Mouse (Mus musculus) small intestine, adult 2 months (tissue): ENCODE measurements around the gene Pde9a. TPM values are rescaled to one million over a fixed set of nuclear protein-coding genes. Genes with fewer than 3 reads are reported as not detected.
A peak's percentile ranks its signal among the peaks of the same experiment; 100 is the strongest.

ENCODE experiments used
- H3K27ac ChIP-seq: fragments of 200-500 bp; 2 replicates; pipeline ENCODE4 v1.5.1; 2012; ENCODE audit warnings: low read depth, low read length, control low read depth, inconsistent platforms; ENCODE audit not compliant: insufficient read depth
- H3K27me3 ChIP-seq: fragments of 200-500 bp; 2 replicates; pipeline ENCODE4 v1.6.1; 2012; ENCODE audit warnings: mild to moderate bottlenecking, moderate library complexity, low read length, inconsistent platforms; ENCODE audit not compliant: control insufficient read depth, insufficient read depth
- H3K36me3 ChIP-seq: fragments of 200-500 bp; 2 replicates; pipeline ENCODE4 v1.6.1; 2012; ENCODE audit warnings: mild to moderate bottlenecking, low read length, control low read depth, inconsistent platforms; ENCODE audit not compliant: control insufficient read depth, insufficient read depth
- H3K4me1 ChIP-seq: fragments of 200-500 bp; 2 replicates; pipeline ENCODE4 v1.6.1; 2012; ENCODE audit warnings: low read length, inconsistent platforms, mixed read lengths; ENCODE audit not compliant: control insufficient read depth, insufficient read depth, insufficient read length
- H3K4me3 ChIP-seq: fragments of 200-500 bp; 2 replicates; pipeline ENCODE4 v1.5.1; 2012; ENCODE audit warnings: low read depth, mild to moderate bottlenecking, control low read depth, inconsistent platforms, low read length, moderate library complexity
- CTCF ChIP-seq: fragments of 200-500 bp; IDR thresholded peaks from 2 replicates; pipeline ENCODE4 v1.5.1; 2012; ENCODE audit warnings: low read depth, mild to moderate bottlenecking, control low read depth, inconsistent platforms, low read length, moderate library complexity, mixed read lengths; ENCODE audit not compliant: insufficient replicate concordance, insufficient read length; ENCODE audit errors: extremely low read depth
- POLR2A ChIP-seq: fragments of 200-500 bp; IDR thresholded peaks from 2 replicates; pipeline ENCODE4 v1.6.1; 2012; ENCODE audit warnings: low read depth, mild to moderate bottlenecking, control low read depth, inconsistent platforms, low read length, moderate library complexity
- WGBS: fragments of 180-500 bp; shearing (Covaris S2); methylation state at CpG from one replicate; pipeline ENCODE4 v1.1.7; 2018; 5-methylcytosine and 5-hydroxymethylcytosine counted together
- polyA plus RNA-seq: library from polyadenylated mRNA; depleted of rRNA; stranded (reverse); fragments of >200 nt; gene quantifications from 2 replicates; pipeline ENCODE4 v1.2.3, GENCODE M21; 2012

Pde9a gene
- polyA plus RNA-seq, 1 experiment = 394 TPM

DNA sequence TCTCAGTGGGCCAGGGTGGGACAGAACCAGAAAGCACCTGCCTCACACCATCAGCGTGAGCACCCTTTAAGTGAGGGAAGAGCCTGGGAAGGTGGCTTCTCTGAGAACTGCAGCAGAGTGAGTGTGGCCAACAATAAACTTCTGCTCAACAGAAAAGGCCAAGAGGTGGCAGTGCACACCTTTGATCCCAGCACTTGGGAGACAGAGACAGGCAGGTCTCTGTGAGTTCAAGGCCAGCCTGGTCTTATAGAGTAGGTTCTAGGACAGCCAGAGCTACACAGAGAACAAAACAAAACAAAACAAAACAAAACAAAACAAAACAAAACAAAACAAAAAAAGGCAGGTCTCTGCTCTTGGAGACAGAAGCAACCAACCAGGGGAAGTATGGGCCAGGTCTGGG, 36.4 kb downstream of the Pde9a start:
- H3K4me1 ChIP-seq = peaks cover 34% of the 10 kb centered on the region; the same call in 1 of the 2 replicates
- no peak overlapping the region for H3K27ac ChIP-seq
- no peak overlapping the region for H3K4me3 ChIP-seq
- peaks cover 20% of the 10 kb centered on the region for H3K36me3 ChIP-seq
- no peak for TF ChIP-seq CTCF
- no peak for TF ChIP-seq POLR2A
- WGBS = 100% methylated on average over 1 of the region's 1 CpGs
- H3K27me3 ChIP-seq = no peaks in the 10 kb centered on the region

DNA sequence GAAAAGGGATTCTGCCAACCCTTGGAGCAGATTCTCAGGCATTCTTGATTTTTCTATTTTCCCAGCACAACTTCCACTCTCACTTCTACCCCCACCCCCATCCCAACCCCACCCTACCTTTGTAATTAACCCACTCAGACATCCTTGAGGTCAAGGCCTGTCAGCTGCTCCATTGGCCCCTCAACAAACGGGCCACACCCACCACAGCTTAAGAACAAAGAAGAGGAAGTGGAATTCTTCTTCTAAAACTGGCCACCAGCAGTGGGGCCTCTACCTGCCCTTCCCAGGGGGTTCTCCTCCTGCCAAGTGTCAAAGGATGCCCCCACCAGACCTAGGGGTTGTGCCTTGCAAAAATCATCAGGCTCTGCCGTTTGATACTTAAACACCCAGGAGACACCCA, 37.0 kb downstream of the Pde9a start:
- Histone ChIP-seq H3K4me3 (no peak overlapping the region), H3K27me3 (no peaks in the 10 kb centered on the region), H3K4me1 (peaks cover 34% of the 10 kb centered on the region; the same call in 1 of the 2 replicates), H3K27ac (peak overlapping the region; percentile 13), H3K36me3 (peaks cover 19% of the 10 kb centered on the region)
- 15% methylated on average over 2 of the region's 2 CpGs for WGBS
- no peak for TF ChIP-seq CTCF
- TF ChIP-seq POLR2A = no peak

DNA sequence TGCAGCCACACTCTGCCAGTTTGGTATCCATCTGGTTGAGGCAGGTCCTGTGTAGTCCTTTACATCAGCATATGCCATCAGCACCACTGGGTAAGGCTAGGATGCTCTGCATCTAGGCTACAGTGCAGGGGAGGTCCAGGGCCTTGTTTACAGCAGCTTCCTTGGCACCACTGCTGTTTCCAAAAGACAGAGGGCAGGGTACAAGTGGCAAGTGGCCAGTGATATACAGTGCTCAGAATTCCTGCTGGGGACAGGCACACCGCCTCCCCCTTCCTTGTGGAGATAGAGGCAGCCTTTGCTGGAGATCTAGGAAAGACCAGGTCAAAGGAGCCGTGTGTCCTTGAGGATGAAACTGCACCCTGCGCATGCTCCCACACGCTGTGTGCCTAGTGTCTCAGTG, 38.3 kb downstream of the Pde9a start:
- 43% methylated on average over 4 of the region's 4 CpGs for WGBS
- Histone ChIP-seq H3K4me1 (peaks cover 24% of the 10 kb centered on the region; the same call in 1 of the 2 replicates), H3K27me3 (no peaks in the 10 kb centered on the region), H3K4me3 (peak overlapping the region; percentile 25; the same call in 1 of the 2 replicates), H3K36me3 (peaks cover 17% of the 10 kb centered on the region), H3K27ac (peak overlapping the region; percentile 93)
- no peak for TF ChIP-seq CTCF
- TF ChIP-seq POLR2A = no peak

DNA sequence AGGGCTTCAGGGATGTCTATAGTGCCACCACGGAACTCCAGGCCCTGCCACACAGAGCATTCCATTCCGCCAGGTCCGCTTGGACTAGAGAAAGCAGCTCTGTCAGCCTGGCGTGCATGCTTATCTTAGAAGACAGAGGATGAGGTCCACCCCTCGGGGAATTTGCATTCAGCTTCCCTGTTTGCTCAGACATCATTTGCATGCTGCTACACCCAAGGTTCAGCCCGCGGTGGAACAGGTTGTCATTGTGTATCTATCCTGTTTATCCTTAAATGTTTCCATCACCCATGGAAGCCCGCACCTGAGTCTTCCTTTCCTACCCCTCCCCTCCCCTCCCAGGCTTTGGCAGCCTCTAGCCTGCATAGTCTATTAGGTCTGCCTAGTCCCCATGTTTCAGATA, 38.8 kb downstream of the Pde9a start:
- Histone ChIP-seq H3K27me3 (no peaks in the 10 kb centered on the region), H3K4me1 (peaks cover 21% of the 10 kb centered on the region; the same call in 1 of the 2 replicates), H3K4me3 (peak overlapping the region; percentile 25; the same call in 1 of the 2 replicates), H3K36me3 (peaks cover 18% of the 10 kb centered on the region), H3K27ac (peak overlapping the region; percentile 93)
- 23% methylated on average over 8 of the region's 8 CpGs for WGBS
- no peak for TF ChIP-seq CTCF

DNA sequence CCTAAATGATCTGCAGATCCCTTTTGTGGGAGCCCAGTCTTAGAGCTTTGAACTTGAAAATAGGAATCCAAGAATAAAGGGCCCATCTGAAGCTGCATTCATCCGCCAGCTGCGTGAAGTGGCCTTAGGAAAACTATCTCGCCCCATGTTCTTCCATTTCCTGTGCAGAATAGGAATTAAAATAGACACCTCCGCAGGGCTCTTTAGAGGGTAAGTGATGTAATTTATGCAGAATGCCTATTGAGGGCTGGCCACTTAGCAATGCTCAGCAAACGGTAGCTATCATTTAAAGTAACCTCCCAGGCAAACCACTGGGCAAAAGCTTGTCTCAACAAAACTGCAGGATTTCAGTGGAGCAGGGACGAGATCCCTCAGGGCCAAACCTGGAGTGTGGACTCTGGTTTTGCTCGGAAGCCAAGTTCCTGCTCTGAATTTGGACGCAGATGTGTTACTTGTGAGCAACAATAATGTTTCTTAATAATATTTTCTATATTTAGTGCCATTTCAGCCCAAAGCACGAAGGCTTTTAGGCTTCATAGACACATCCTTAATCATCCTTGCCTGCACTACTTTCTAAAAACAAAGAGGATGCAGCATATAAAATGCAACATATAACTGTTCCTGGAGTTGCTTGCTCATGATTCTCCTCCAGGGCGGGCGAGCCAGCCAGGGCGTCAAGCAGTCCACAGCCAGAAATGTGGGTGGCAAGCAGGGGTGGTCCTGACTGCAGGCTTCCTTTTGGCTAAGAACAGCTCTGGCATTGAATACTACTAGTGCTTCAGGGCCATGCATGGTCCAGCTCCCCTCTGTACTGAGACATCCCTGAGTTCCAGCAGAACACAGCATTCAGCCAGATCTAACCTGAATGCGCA, 40.1 kb downstream of the Pde9a start:
- TF ChIP-seq POLR2A (no peak), CTCF (no peak)

DNA sequence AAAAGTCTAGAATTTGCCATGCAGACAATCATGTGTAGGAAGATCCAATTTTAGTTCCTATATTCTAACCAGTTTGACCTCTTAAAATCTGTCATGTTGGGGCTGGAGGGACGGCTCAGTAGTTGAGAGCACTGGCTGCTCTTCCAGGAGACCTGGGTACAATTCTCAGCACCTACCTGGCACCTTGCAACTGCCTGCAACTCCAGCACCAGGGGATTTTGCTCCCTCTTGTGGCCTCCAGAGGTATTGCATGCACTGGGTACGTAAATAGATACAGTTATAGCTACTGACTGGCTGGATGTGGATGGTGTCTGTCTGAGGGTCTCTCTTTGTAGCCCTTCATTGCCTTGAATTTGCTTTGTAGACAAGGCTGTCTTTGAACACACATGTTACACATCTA, 43.4 kb downstream of the Pde9a start:
- no peak overlapping the region for H3K4me3 ChIP-seq
- peaks cover 2% of the 10 kb centered on the region; the same call in 1 of the 2 replicates for H3K36me3 ChIP-seq
- peaks cover 18% of the 10 kb centered on the region; the same call in 1 of the 2 replicates for H3K4me1 ChIP-seq
- TF ChIP-seq CTCF (peak; percentile 66; the same call in 1 of the 2 replicates), POLR2A (no peak)
- H3K27me3 ChIP-seq = no peaks in the 10 kb centered on the region
- WGBS = 97% methylated on average over 2 of the region's 2 CpGs
- H3K27ac ChIP-seq = no peak overlapping the region

More for the DNA sequence above, 40.1 kb downstream of the Pde9a start:
- Histone ChIP-seq H3K4me1 (peaks cover 21% of the 10 kb centered on the region; the same call in 1 of the 2 replicates), H3K4me3 (no peak overlapping the region), H3K36me3 (peaks cover 11% of the 10 kb centered on the region), H3K27ac (no peak overlapping the region), H3K27me3 (no peaks in the 10 kb centered on the region)
- 83% methylated on average over 13 of the region's 13 CpGs for WGBS

DNA sequence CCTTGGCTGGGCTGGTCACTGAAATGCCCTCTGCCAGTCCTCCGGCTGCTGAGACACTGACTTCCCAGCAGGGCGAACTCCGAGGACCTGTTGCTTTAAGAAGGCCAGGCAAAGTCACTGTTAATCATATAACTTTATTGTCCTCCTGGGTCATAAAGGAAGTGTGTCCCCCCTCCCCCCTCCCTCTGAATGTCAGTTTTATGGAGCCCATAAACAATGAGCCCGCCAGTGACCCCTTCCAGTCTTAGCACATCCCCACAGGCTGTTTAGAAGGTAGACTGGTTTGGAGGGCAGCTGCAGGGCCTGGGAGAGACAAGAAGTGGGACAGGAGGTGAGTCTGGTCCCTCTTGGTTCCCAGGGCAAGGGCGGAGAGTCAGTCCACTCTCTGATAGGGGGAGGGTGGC, 46.9 kb downstream of the Pde9a start:
- Histone ChIP-seq H3K36me3 (peaks cover 10% of the 10 kb centered on the region), H3K4me1 (peaks cover 27% of the 10 kb centered on the region), H3K4me3 (peak overlapping the region; percentile 77), H3K27me3 (no peaks in the 10 kb centered on the region), H3K27ac (peak overlapping the region; percentile 95)
- WGBS = 25% methylated on average over 5 of the region's 5 CpGs
- TF ChIP-seq POLR2A (peak; percentile 42; the same call in 1 of the 2 replicates), CTCF (no peak)
